Mouse (Mus musculus): ENCODE measurements around the gene Hdhd3.
A peak's percentile ranks its signal among the peaks of the same experiment; 100 is the strongest.

Hdhd3 gene

DNA sequence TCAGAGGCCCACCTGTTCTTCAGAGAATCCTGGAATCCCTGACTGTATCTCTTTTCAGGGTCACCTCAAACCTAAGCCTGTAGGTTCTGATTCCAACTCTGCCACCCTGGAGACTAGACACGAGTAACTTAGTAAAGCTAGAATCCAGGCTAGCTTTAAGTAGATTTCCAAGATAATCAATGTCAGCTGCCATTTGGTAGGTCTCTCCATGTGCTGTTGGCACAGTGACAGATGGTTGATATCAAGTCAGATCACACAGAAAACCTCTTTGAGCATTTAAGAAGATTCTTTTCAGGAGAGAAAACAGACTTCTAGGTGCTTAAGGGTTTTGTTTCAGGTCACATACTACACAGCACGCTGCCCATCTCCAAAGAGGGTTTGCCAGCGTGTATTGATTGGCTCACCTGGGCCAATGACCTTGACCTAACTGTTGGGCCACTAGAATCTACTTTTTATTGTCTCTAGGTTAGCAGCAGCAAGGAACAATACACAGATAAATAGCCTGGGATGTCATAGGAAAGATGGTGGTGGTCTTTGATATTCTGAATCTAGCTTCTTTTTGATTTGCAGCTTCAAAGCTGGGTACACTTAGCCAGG lies at the start of gene Hdhd3:
TSS of gene Hdhd3 (minus strand) at position 94 of the 597 bp plus-strand sequence.
- no peak for DNase-seq (ENCODE audit: low read depth in 1 of 2, low spot score in 2 of 2)

DNA sequence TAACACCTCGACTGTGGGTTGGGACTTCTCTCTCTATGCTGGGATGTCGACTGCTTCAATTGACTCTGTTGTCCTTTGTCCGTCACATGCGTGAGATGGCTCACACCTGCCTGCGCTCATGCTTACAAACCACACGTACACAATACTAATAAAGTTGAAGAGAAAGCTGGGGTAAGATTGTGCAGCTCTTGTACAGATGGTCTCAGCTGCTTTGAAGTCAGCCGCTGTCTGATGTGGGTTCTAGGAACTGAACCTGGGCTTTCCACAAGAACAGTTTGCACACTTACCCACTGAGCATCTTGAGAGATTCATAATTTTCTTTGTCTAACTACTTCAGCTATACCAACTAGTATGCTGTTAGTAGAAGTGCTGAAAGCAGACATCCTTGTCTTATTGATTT lies 48.7 kb upstream of the Hdhd3 start:
- no peak for DNase-seq (ENCODE audit: low read depth in 1 of 2, low spot score in 2 of 2)

DNA sequence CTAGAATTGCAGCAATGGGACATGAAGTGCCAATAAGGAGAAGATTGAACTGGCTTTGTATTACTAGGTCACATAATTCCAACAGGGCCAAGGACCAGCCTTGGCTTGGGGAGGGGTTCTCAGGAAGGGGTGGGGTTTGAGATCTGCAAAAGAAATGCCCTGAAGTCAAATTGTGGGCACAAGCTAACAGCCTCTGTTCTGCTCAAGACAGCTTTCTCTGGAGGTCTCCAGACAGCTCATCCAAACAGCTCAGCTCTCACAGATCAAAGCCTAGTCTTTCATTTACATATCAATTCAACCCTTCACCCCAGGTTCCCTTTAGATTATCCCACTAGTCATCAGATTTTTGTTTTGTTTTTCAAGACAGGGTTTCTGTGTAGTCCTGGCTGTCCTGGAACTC lies 41.5 kb upstream of the Hdhd3 start:
- DNase-seq (ENCODE audit: low read depth in 1 of 2, low spot score in 2 of 2): no peak

DNA sequence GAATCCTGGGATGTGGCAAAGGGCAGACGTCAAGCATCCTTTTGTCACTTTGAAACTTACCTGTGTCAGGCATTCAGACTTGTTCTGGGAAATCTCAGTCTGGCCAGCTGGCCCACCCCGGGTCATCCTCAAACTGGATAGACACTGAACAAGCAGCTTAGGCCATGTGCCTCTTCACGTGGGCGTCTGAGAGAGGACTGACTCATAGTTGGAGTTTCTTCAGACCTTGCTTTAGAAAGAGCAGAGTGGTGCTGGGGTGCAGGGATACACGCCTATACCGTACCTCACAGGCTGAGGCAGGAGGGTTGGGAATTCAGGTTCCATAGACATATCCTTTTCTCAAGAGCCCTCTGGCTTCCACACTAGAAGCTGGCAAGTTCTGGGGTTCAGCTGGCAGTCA lies 40.5 kb upstream of the Hdhd3 start:
- no peak for DNase-seq (ENCODE audit: low read depth in 1 of 2, low spot score in 2 of 2)

GRCm38 (mm10) chr4:62541802-62542201 lies 38.5 kb upstream of the Hdhd3 start:
- DNase-seq (ENCODE audit: low read depth in 1 of 2, low spot score in 2 of 2): no peak

GRCm38 (mm10) chr4:62533729-62534128 lies 30.5 kb upstream of the Hdhd3 start:
- no peak for DNase-seq (ENCODE audit: low read depth in 1 of 2, low spot score in 2 of 2)

DNA sequence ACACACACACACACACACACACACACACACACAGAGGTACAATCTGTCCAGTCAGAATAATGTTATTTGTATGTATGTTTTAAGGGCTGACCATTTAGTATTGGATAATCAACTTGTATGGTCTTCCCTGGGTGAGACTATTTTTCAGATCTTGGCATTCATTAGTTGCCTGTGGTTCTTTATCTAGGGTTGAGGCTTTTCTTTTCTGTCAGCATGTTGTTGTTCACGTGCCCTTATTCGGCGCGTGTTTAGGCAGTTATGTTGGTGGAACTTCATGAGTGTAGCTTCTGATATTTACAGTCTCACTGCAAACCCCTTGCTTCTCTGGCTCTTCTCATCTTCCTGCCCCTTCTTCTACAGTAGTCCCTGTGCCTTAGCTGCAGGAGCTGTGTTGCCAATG lies 24.4 kb upstream of the Hdhd3 start:
- DNase-seq (ENCODE audit: low read depth in 1 of 2, low spot score in 2 of 2): no peak

- no peak for DNase-seq (ENCODE audit: low read depth in 1 of 2, low spot score in 2 of 2)
Measured at GRCm38 (mm10) chr4:62526256-62526655, 23.0 kb upstream of the Hdhd3 start.

GRCm38 (mm10) chr4:62525489-62525811 lies 22.2 kb upstream of the Hdhd3 start:
- no peak for DNase-seq (ENCODE audit: low read depth in 1 of 2, low spot score in 2 of 2)

GRCm38 (mm10) chr4:62524651-62525488 lies 21.6 kb upstream of the Hdhd3 start, which contains the start of the genes Pole3 and 4933430I17Rik:
Gene Pole3 (minus strand): TSS chr4:62525068.
Gene 4933430I17Rik (plus strand): TSS chr4:62525369.
- DNase-seq (ENCODE audit: low read depth in 1 of 2, low spot score in 2 of 2): peak; percentile 93 to 94

GRCm38 (mm10) chr4:62520892-62521400 lies 17.7 kb upstream of the Hdhd3 start:
- no peak for DNase-seq (ENCODE audit: low read depth in 1 of 2, low spot score in 2 of 2)

DNA sequence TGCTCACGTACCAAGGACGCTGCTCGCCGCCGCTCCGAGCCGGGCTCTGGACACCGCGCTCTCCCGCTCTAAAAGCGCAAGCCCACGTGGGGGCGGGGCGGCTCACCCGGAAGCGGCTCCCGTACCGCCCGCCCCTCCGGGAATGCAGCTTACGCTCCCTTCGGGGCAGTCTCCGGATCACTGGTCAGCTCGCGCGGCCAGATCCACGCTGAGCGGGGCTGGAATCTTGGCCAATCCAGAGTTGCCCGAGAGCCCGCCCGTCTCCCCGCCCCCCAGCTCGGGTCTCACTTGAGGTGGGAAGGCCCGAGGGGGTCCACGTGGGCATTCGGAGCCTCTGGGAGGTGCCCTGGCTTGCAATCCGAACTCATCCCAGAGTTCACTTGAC lies 16.6 kb upstream of the Hdhd3 start, which contains the start of gene Alad:
TSS of gene Alad (minus strand) at position 70 of the 385 bp plus-strand sequence.
- peak; percentile 9 to 38 for DNase-seq (ENCODE audit: low read depth in 1 of 2, low spot score in 2 of 2)

GRCm38 (mm10) chr4:62519122-62519848 lies 16.0 kb upstream of the Hdhd3 start:
- peak in 1 of 2 experiments; percentile 5 for DNase-seq (ENCODE audit: low read depth in 1 of 2, low spot score in 2 of 2)

DNA sequence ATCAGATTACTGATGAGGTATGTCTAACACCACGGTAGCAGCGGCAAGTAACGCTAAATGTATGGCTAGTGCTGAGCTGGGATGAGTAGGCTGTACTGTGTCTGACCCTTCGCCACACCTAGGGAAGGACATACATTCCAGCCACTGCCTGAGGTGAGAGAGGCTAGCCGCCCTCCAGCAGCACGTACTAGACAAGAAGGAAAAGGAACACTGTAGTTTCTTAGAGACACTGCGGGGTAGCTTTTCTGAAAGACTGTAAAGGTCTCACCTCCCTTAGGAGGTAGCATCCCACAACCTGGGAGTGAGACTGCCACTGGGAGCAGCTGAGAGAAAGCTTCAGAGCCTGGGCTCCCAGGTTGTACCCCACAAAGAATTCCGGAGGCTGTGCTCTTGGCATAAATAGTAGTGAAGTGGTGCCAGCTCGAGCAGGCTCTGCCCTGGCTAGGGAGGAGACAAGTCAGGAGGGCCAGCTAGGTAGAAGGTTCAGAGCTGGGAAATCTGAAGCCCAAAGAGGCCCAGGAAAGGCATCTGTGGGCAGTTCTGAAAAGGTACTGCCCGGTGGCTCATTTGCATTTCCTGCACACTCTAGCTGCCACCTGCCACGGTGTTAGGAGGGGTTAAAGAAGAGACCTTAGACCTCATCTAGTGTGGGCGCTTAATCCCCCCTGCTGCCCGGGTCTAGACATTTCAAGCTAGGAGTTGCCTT lies 15.3 kb upstream of the Hdhd3 start:
- no peak for DNase-seq (ENCODE audit: low read depth in 1 of 2, low spot score in 2 of 2)

GRCm38 (mm10) chr4:62517538-62518415 lies 14.5 kb upstream of the Hdhd3 start:
- no peak for DNase-seq (ENCODE audit: low read depth in 1 of 2, low spot score in 2 of 2)

DNA sequence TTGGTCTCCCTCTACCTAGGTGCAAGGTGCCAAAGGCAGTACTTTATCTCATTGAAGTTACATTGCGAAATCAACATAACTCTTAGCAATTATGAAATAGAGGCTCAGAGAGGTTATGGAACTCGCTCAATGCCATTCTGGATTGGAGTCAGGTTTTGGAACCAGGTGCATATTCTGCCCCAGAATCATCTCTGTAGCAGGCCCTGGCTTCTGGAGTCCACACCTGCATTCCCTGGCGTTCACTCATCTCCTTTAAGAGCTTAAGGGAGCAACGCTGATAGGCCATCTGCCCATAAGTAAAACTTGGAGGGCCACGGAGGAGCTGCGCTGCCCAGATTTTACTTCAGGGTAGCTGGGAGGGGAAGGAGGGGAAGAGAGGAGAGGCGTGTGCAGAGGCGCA lies 13.8 kb upstream of the Hdhd3 start:
- no peak for DNase-seq (ENCODE audit: low read depth in 1 of 2, low spot score in 2 of 2)

DNA sequence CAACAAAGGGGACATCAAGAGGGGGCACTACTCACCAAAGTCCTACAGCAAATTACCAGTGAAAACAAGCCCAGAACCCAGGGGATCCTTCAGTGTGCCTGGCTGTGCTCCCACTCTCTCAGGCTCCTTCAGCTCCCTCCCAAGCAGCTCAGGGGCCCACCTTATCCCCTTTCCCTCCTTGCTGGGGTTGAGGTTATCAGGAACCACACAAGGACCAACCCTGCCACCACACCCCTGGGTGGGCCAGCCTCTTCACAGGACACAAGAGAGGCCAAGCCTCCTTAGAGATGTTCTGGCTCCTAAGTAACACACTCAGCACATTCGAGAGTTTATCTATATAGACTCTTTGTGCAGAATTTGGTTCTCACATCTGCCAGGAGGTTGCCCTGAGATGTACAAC lies 13.3 kb upstream of the Hdhd3 start:
- DNase-seq (ENCODE audit: low read depth in 1 of 2, low spot score in 2 of 2): no peak

DNA sequence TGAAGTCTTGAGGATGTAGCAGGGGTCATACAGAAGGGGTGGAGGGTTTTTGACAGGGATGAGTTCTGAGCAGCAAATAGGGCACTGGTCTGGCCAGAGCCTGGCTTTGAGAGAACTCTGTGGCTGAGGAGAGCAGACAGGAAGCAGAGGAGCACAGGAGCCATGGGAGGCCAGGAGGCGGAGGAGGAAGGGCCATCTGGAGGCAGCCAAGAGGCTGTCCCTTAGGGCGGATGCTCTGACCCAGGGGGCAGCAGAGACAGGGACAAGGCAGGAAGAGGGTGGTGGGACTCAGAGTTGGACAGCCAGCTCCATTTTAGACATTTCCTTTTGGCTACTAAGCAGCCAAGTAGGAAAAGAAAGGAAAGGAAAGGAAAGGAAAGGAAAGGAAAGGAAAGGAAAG lies 12.8 kb upstream of the Hdhd3 start:
- no peak for DNase-seq (ENCODE audit: low read depth in 1 of 2, low spot score in 2 of 2)

GRCm38 (mm10) chr4:62515490-62515889 lies 12.2 kb upstream of the Hdhd3 start:
- DNase-seq (ENCODE audit: low read depth in 1 of 2, low spot score in 2 of 2): no peak

- DNase-seq (ENCODE audit: low read depth in 1 of 2, low spot score in 2 of 2): no peak
Measured at GRCm38 (mm10) chr4:62514995-62515394, 11.7 kb upstream of the Hdhd3 start.

Measured in monocyte, adult 2 months (primary cell).